Mouse (Mus musculus): ENCODE measurements around the gene Mrtfb.

GRCm38 (mm10) chr16:13428077-13428476 lies 171.8 kb downstream of the Mrtfb start:
- no peak for TF ChIP-seq CTCF (IDR thresholded peaks at IDR 0.05; ENCODE audit: control insufficient read depth, insufficient read depth, low read length)
- TF ChIP-seq POLR2A (IDR thresholded peaks at IDR 0.05; ENCODE audit: borderline replicate concordance, control insufficient read depth, low read depth, low read length) = no peak

All from bone marrow, adult 2 months (tissue).